Mouse (Mus musculus): ENCODE data around the gene Stard13. TPM values are rescaled to one million over a fixed set of nuclear protein-coding genes. Genes with fewer than 3 reads are reported as not detected.

The Stard13 gene
- polyA plus RNA-seq (2015; fragmentation: Nextera tagmentation; extraction: Ambion mirVana), result 17.8 and 21.7 TPM in 2 replicates

- WGBS, result under 1% methylated on average over 49 of the region's 49 CpGs
- Histone ChIP-seq H3K9ac (peak within 1 kb of the TSS; percentile 71), H3K4me2 (peak within 1 kb of the TSS; percentile 99), H3K27me3 (replicated peaks) (no peaks in the 10 kb centered on the region), H3K9me3 (no peaks in the 10 kb centered on the region), H3K27ac (peak within 1 kb of the TSS; percentile 40; the same call in 1 of the 2 replicates), H3K36me3 (no peaks in the 10 kb centered on the region), H3K4me1 (0 out of 2 replicates have a peak, but pooled peaks cover 8% of the 10 kb centered on the region), H3K4me3 (replicated peaks) (peak within 1 kb of the TSS; percentile 61)
- ATAC-seq (ENCODE audit: insufficient read depth, low FRiP score, low read depth), result peak; percentile 72; the same call in 1 of the 2 replicates
Measured at GRCm38 (mm10) chr5:151233400-151234031, at the start of gene Stard13. TSS of gene Stard13 (minus strand) at chr5:151233836.

- H3K4me2 ChIP-seq, result no peak overlapping the region
- H3K27me3 ChIP-seq (replicated peaks), result no peaks in the 10 kb centered on the region
- no peak for ATAC-seq (ENCODE audit: insufficient read depth, low FRiP score, low read depth)
- no peaks in the 10 kb centered on the region for H3K4me1 ChIP-seq
- H3K9ac ChIP-seq, result no peak overlapping the region
- H3K4me3 ChIP-seq (replicated peaks), result no peak overlapping the region
- 84% methylated on average over 7 of the region's 7 CpGs for WGBS
- H3K36me3 ChIP-seq, result no peaks in the 10 kb centered on the region
- no peak overlapping the region for H3K27ac ChIP-seq
- no peaks in the 10 kb centered on the region for H3K9me3 ChIP-seq
Measured at GRCm38 (mm10) chr5:151279531-151279930, 45.9 kb upstream of the Stard13 start.

- H3K4me1 ChIP-seq, result no peaks in the 10 kb centered on the region
- no peak overlapping the region for H3K9ac ChIP-seq
- 69% methylated on average over 6 of the region's 6 CpGs for WGBS
- H3K36me3 ChIP-seq, result no peaks in the 10 kb centered on the region
- H3K27me3 ChIP-seq (replicated peaks), result no peaks in the 10 kb centered on the region
- H3K4me3 ChIP-seq (replicated peaks), result no peak overlapping the region
- H3K9me3 ChIP-seq, result no peaks in the 10 kb centered on the region
- H3K27ac ChIP-seq, result no peak overlapping the region
- no peak for ATAC-seq (ENCODE audit: insufficient read depth, low FRiP score, low read depth)
- H3K4me2 ChIP-seq, result no peak overlapping the region
Measured at GRCm38 (mm10) chr5:151277927-151278326, 44.3 kb upstream of the Stard13 start.

- Histone ChIP-seq H3K27ac (no peak overlapping the region), H3K4me2 (no peak overlapping the region), H3K9me3 (no peaks in the 10 kb centered on the region), H3K36me3 (no peaks in the 10 kb centered on the region), H3K9ac (no peak overlapping the region), H3K27me3 (replicated peaks) (no peaks in the 10 kb centered on the region), H3K4me3 (replicated peaks) (no peak overlapping the region), H3K4me1 (no peaks in the 10 kb centered on the region)
- 88% methylated on average over 2 of the region's 2 CpGs for WGBS
- no peak for ATAC-seq (ENCODE audit: insufficient read depth, low FRiP score, low read depth)
Measured at GRCm38 (mm10) chr5:151275986-151276385, 42.4 kb upstream of the Stard13 start.

- Histone ChIP-seq H3K4me2 (no peak overlapping the region), H3K4me1 (no peaks in the 10 kb centered on the region), H3K27ac (no peak overlapping the region), H3K9me3 (no peaks in the 10 kb centered on the region), H3K9ac (no peak overlapping the region), H3K4me3 (replicated peaks) (no peak overlapping the region), H3K27me3 (replicated peaks) (no peaks in the 10 kb centered on the region), H3K36me3 (no peaks in the 10 kb centered on the region)
- ATAC-seq (ENCODE audit: insufficient read depth, low FRiP score, low read depth), result no peak
- 69% methylated on average over 6 of the region's 6 CpGs for WGBS
Measured at GRCm38 (mm10) chr5:151274265-151274664, 40.6 kb upstream of the Stard13 start.

- no peak for ATAC-seq (ENCODE audit: insufficient read depth, low FRiP score, low read depth)
- 86% methylated on average over 5 of the region's 5 CpGs for WGBS
- H3K36me3 ChIP-seq, result no peaks in the 10 kb centered on the region
- no peak overlapping the region for H3K9ac ChIP-seq
- H3K27ac ChIP-seq, result no peak overlapping the region
- no peaks in the 10 kb centered on the region for H3K27me3 ChIP-seq (replicated peaks)
- H3K9me3 ChIP-seq, result no peaks in the 10 kb centered on the region
- H3K4me3 ChIP-seq (replicated peaks), result no peak overlapping the region
- H3K4me2 ChIP-seq, result no peak overlapping the region
- H3K4me1 ChIP-seq, result no peaks in the 10 kb centered on the region
Measured at GRCm38 (mm10) chr5:151270815-151271214, 37.2 kb upstream of the Stard13 start.

- 81% methylated on average over 14 of the region's 14 CpGs for WGBS
- no peaks in the 10 kb centered on the region for H3K27me3 ChIP-seq (replicated peaks)
- H3K4me3 ChIP-seq (replicated peaks), result no peak overlapping the region
- no peak for ATAC-seq (ENCODE audit: insufficient read depth, low FRiP score, low read depth)
- H3K4me1 ChIP-seq, result no peaks in the 10 kb centered on the region
- H3K4me2 ChIP-seq, result no peak overlapping the region
- no peaks in the 10 kb centered on the region for H3K9me3 ChIP-seq
- H3K27ac ChIP-seq, result no peak overlapping the region
- H3K9ac ChIP-seq, result no peak overlapping the region
- no peaks in the 10 kb centered on the region for H3K36me3 ChIP-seq
Measured at GRCm38 (mm10) chr5:151266896-151267634, 33.4 kb upstream of the Stard13 start.

GRCm38 (mm10) chr5:151261558-151261957, 27.9 kb upstream of the Stard13 start:
- Histone ChIP-seq H3K36me3 (no peaks in the 10 kb centered on the region), H3K4me1 (no peaks in the 10 kb centered on the region), H3K9me3 (no peaks in the 10 kb centered on the region), H3K4me3 (replicated peaks) (no peak overlapping the region), H3K9ac (no peak overlapping the region), H3K4me2 (no peak overlapping the region), H3K27ac (no peak overlapping the region), H3K27me3 (replicated peaks) (no peaks in the 10 kb centered on the region)
- ATAC-seq (ENCODE audit: insufficient read depth, low FRiP score, low read depth), result no peak
- WGBS, result 88% methylated on average over 2 of the region's 2 CpGs

- no peak for ATAC-seq (ENCODE audit: insufficient read depth, low FRiP score, low read depth)
- H3K4me1 ChIP-seq, result 0 out of 2 replicates have a peak, but pooled peaks cover 4% of the 10 kb centered on the region
- no peaks in the 10 kb centered on the region for H3K9me3 ChIP-seq
- 73% methylated on average over 8 of the region's 8 CpGs for WGBS
- no peak overlapping the region for H3K4me3 ChIP-seq (replicated peaks)
- H3K36me3 ChIP-seq, result no peaks in the 10 kb centered on the region
- no peak overlapping the region for H3K27ac ChIP-seq
- H3K27me3 ChIP-seq (replicated peaks), result no peaks in the 10 kb centered on the region
- no peak overlapping the region for H3K4me2 ChIP-seq
- no peak overlapping the region for H3K9ac ChIP-seq
Measured at GRCm38 (mm10) chr5:151252213-151252612, 18.6 kb upstream of the Stard13 start.

GRCm38 (mm10) chr5:151251656-151252055, 18.0 kb upstream of the Stard13 start:
- Histone ChIP-seq H3K4me2 (no peak overlapping the region), H3K9ac (no peak overlapping the region), H3K27me3 (replicated peaks) (no peaks in the 10 kb centered on the region), H3K27ac (no peak overlapping the region), H3K4me3 (replicated peaks) (no peak overlapping the region), H3K4me1 (0 out of 2 replicates have a peak, but pooled peaks cover 4% of the 10 kb centered on the region), H3K9me3 (no peaks in the 10 kb centered on the region), H3K36me3 (no peaks in the 10 kb centered on the region)
- ATAC-seq (ENCODE audit: insufficient read depth, low FRiP score, low read depth), result no peak
- 86% methylated on average over 8 of the region's 8 CpGs for WGBS

- Histone ChIP-seq H3K9ac (no peak overlapping the region), H3K9me3 (no peaks in the 10 kb centered on the region), H3K4me1 (0 out of 2 replicates have a peak, but pooled peaks cover 4% of the 10 kb centered on the region), H3K27ac (no peak overlapping the region), H3K4me2 (no peak overlapping the region), H3K4me3 (replicated peaks) (no peak overlapping the region), H3K36me3 (no peaks in the 10 kb centered on the region), H3K27me3 (replicated peaks) (no peaks in the 10 kb centered on the region)
- ATAC-seq (ENCODE audit: insufficient read depth, low FRiP score, low read depth), result peak; percentile 75
- 68% methylated on average over 10 of the region's 10 CpGs for WGBS
Measured at GRCm38 (mm10) chr5:151248671-151249620, 15.3 kb upstream of the Stard13 start.

Measured in stomach, embryonic 15.5 days (tissue).